Mouse (Mus musculus): ENCODE measurements around the gene Wdr27. TPM values are rescaled to one million over a fixed set of nuclear protein-coding genes. Genes with fewer than 3 reads are reported as not detected.

The Wdr27 gene
- total and polyA plus RNA-seq, 2 experiments from 2014 or later = 0.46 to 4.7 TPM

DNA sequence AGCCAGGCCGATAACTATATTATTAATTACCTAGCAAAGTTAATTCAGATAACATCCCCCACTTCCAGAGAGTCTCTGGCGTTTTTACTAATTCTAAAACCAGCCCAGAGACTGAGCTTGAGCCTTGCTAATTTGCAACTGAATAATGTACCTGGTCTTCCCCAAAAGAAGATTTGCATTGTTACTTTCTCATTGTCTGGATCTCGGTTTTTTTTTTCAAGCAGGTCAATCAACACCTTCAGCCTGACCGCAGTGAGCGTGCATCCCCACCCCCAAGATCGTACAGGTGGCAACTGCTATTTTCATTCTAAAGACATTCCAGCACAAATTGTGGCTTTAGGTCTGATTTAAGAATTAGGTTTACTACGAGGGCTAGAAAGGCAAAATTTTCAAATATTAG, 136.2 kb downstream of the Wdr27 start:
- Histone ChIP-seq H3K36me3 (replicated peaks; ENCODE audit: control insufficient read depth, insufficient read depth, low read length) (no peaks in the 10 kb centered on the region), H3K4me1 (ENCODE audit: control insufficient read depth, insufficient read depth) (no peaks in the 10 kb centered on the region), H3K9ac (replicated peaks; ENCODE audit: low read depth, low read length) (no peak overlapping the region), H3K4me3 (ENCODE audit: low read depth, low read length) (no peak overlapping the region), H3K4me2 (ENCODE audit: low read depth, low read length) (no peak overlapping the region), H3K27me3 (ENCODE audit: control insufficient read depth, insufficient read depth, low read length) (no peaks in the 10 kb centered on the region), H3K27ac (ENCODE audit: low read depth) (no peak overlapping the region), H3K9me3 (replicated peaks; ENCODE audit: control insufficient read depth, low read length) (no peaks in the 10 kb centered on the region)
- no peak for TF ChIP-seq CTCF (IDR thresholded peaks at IDR 0.05; ENCODE audit: low read depth)
- TF ChIP-seq EP300 (IDR thresholded peaks at IDR 0.05; ENCODE audit: low read depth) = no peak
- WGBS = 83% methylated on average over 7 of the region's 7 CpGs
- ATAC-seq (ENCODE audit: insufficient read depth, low read depth) (no peak), DNase-seq (ENCODE audit: low spot score) (no peak)

DNA sequence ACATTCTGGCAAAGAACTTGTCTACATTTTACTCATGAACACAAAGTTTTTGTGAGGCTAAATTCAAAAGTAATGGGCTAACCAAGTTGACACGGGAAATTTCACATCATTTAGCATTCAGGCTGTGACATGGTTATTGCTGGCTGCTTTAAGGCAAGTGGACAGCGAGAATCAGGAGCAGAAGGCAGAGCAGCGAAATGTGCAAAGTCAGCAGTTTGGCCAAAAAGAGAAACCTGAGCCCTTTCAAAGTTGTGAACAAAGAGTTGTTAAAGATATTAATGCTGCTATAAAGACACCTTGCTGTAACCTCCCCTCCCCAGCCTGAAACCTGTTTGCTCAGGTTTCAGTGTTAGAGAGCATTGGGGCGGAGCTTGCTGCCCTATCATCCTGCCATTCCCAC, 143.7 kb downstream of the Wdr27 start:
- DNase-seq (ENCODE audit: low spot score) = no peak
- no peak for TF ChIP-seq EP300 (IDR thresholded peaks at IDR 0.05; ENCODE audit: low read depth)
- TF ChIP-seq CTCF (IDR thresholded peaks at IDR 0.05; ENCODE audit: low read depth) = no peak
- 75% methylated on average over 4 of the region's 4 CpGs for WGBS
- H3K4me1 ChIP-seq (ENCODE audit: control insufficient read depth, insufficient read depth) = no peaks in the 10 kb centered on the region
- H3K9me3 ChIP-seq (replicated peaks; ENCODE audit: control insufficient read depth, low read length) = no peaks in the 10 kb centered on the region
- no peaks in the 10 kb centered on the region for H3K27me3 ChIP-seq (ENCODE audit: control insufficient read depth, insufficient read depth, low read length)
- no peak for ATAC-seq (ENCODE audit: insufficient read depth, low read depth)
- no peak overlapping the region for H3K27ac ChIP-seq (ENCODE audit: low read depth)
- no peak overlapping the region for H3K9ac ChIP-seq (replicated peaks; ENCODE audit: low read depth, low read length)
- H3K4me2 ChIP-seq (ENCODE audit: low read depth, low read length) = no peak overlapping the region
- H3K36me3 ChIP-seq (replicated peaks; ENCODE audit: control insufficient read depth, insufficient read depth, low read length) = no peaks in the 10 kb centered on the region
- no peak overlapping the region for H3K4me3 ChIP-seq (ENCODE audit: low read depth, low read length)

DNA sequence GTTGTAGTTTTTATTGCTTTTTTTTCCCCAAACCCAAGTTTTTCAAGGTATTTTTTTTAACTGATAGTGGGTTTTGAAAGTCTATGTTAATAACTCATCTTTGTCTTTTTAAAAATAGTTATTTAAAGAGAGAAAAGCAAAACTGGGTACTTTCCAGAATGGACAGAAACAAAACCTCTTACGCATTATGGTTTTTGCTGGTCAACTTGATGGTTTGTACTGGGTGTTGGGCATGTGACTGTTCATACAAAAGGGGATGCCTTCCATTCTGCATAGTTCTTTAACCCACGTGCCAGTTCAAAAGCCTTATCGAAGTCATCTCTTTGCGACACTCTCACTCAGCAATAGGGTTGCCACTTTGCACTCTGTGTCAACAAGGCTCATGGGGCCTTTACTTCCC, 147.9 kb downstream of the Wdr27 start:
- H3K4me2 ChIP-seq (ENCODE audit: low read depth, low read length) = no peak overlapping the region
- no peak overlapping the region for H3K27ac ChIP-seq (ENCODE audit: low read depth)
- no peaks in the 10 kb centered on the region for H3K36me3 ChIP-seq (replicated peaks; ENCODE audit: control insufficient read depth, insufficient read depth, low read length)
- no peak overlapping the region for H3K4me3 ChIP-seq (ENCODE audit: low read depth, low read length)
- no peaks in the 10 kb centered on the region for H3K27me3 ChIP-seq (ENCODE audit: control insufficient read depth, insufficient read depth, low read length)
- H3K9ac ChIP-seq (replicated peaks; ENCODE audit: low read depth, low read length) = no peak overlapping the region
- H3K9me3 ChIP-seq (replicated peaks; ENCODE audit: control insufficient read depth, low read length) = peaks cover 9% of the 10 kb centered on the region; the same call in 1 of the 2 replicates
- DNase-seq (ENCODE audit: low spot score) (no peak), ATAC-seq (ENCODE audit: insufficient read depth, low read depth) (no peak)
- WGBS = 90% methylated on average over 4 of the region's 4 CpGs
- H3K4me1 ChIP-seq (ENCODE audit: control insufficient read depth, insufficient read depth) = no peaks in the 10 kb centered on the region
- TF ChIP-seq CTCF (IDR thresholded peaks at IDR 0.05; ENCODE audit: low read depth) (no peak), EP300 (IDR thresholded peaks at IDR 0.05; ENCODE audit: low read depth) (no peak)

DNA sequence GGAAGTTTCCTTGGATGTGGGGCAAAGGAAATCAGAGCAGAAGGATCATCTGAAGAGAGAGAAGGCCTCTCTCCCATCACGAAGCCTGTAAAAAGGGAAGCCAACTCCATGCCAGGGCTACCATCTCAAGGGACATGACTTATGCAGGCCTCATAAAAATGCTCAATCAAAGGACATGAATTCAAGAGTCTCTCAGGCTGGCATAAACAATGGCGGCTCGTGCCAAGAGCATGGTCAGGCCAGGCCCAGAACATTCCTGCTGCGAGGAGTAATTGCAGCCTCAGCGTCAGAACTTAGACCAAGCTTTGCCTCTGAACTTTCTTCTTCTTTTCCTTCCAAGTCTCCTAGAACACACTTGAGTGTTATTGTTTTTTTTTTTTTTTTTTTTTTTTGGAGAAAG, 163.6 kb downstream of the Wdr27 start:
- H3K4me3 ChIP-seq (ENCODE audit: low read depth, low read length) = no peak overlapping the region
- no peak for DNase-seq (ENCODE audit: low spot score)
- no peak for TF ChIP-seq CTCF (IDR thresholded peaks at IDR 0.05; ENCODE audit: low read depth)
- no peak for TF ChIP-seq EP300 (IDR thresholded peaks at IDR 0.05; ENCODE audit: low read depth)

DNA sequence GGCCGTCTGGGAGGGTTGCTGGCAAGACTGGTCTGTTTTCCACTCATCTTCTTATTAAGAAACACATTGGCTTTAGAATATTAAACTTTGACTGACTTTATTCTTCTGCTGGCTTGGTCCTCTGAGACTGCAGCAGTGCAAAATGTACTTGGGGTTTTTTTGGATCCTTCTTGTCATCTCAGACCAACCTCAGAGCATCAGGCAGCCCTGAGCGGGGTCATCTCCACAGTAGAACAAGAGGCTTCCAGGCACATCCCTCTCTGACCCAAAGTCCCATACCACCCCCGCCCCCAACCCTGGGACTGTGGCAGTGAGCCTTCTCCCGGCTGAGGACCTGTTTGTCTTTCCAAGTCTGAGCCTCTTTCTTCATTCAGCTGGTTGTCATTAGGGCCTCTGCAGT, 171.6 kb downstream of the Wdr27 start:
- Histone ChIP-seq H3K36me3 (replicated peaks; ENCODE audit: control insufficient read depth, insufficient read depth, low read length) (no peaks in the 10 kb centered on the region), H3K27ac (ENCODE audit: low read depth) (no peak overlapping the region), H3K9me3 (replicated peaks; ENCODE audit: control insufficient read depth, low read length) (no peaks in the 10 kb centered on the region), H3K4me2 (ENCODE audit: low read depth, low read length) (no peak overlapping the region), H3K4me1 (ENCODE audit: control insufficient read depth, insufficient read depth) (no peaks in the 10 kb centered on the region), H3K9ac (replicated peaks; ENCODE audit: low read depth, low read length) (no peak overlapping the region), H3K4me3 (ENCODE audit: low read depth, low read length) (no peak overlapping the region), H3K27me3 (ENCODE audit: control insufficient read depth, insufficient read depth, low read length) (no peaks in the 10 kb centered on the region)
- ATAC-seq (ENCODE audit: insufficient read depth, low read depth) (no peak), DNase-seq (ENCODE audit: low spot score) (no peak)
- WGBS = 53% methylated on average over 4 of the region's 4 CpGs
- TF ChIP-seq EP300 (IDR thresholded peaks at IDR 0.05; ENCODE audit: low read depth) (no peak), CTCF (IDR thresholded peaks at IDR 0.05; ENCODE audit: low read depth) (no peak)

More for the DNA sequence above, 163.6 kb downstream of the Wdr27 start:
- Histone ChIP-seq H3K4me2 (ENCODE audit: low read depth, low read length) (no peak overlapping the region), H3K9me3 (replicated peaks; ENCODE audit: control insufficient read depth, low read length) (no peaks in the 10 kb centered on the region), H3K36me3 (replicated peaks; ENCODE audit: control insufficient read depth, insufficient read depth, low read length) (no peaks in the 10 kb centered on the region), H3K4me1 (ENCODE audit: control insufficient read depth, insufficient read depth) (no peaks in the 10 kb centered on the region), H3K27ac (ENCODE audit: low read depth) (no peak overlapping the region), H3K9ac (replicated peaks; ENCODE audit: low read depth, low read length) (no peak overlapping the region), H3K27me3 (ENCODE audit: control insufficient read depth, insufficient read depth, low read length) (no peaks in the 10 kb centered on the region)
- WGBS = 85% methylated on average over 5 of the region's 5 CpGs
- ATAC-seq (ENCODE audit: insufficient read depth, low read depth) = no peak

DNA sequence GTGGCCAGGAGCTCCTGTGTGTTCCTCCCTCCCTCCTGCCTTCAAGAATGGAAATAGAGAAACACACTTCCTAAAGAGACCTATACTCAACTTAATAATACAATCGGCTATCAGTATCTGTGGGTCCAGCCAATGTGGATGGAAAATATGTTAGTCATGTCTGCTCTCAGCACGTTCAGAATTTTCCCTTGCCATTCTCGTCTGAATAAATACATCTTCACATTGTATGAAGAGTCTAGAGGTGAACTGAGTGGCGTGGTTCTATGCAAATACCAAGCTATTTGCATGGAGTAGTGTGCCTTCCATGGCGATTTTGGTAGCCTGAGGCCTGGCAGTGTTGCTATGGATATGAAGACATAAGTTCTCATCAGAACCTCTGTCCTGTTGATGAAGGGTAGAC, 172.6 kb downstream of the Wdr27 start:
- H3K27ac ChIP-seq (ENCODE audit: low read depth) = no peak overlapping the region
- 65% methylated on average over 5 of the region's 5 CpGs for WGBS
- ATAC-seq (ENCODE audit: insufficient read depth, low read depth) (no peak), DNase-seq (ENCODE audit: low spot score) (no peak)
- H3K27me3 ChIP-seq (ENCODE audit: control insufficient read depth, insufficient read depth, low read length) = no peaks in the 10 kb centered on the region
- H3K4me2 ChIP-seq (ENCODE audit: low read depth, low read length) = no peak overlapping the region
- no peak for TF ChIP-seq EP300 (IDR thresholded peaks at IDR 0.05; ENCODE audit: low read depth)
- TF ChIP-seq CTCF (IDR thresholded peaks at IDR 0.05; ENCODE audit: low read depth) = no peak
- no peak overlapping the region for H3K9ac ChIP-seq (replicated peaks; ENCODE audit: low read depth, low read length)
- no peaks in the 10 kb centered on the region for H3K4me1 ChIP-seq (ENCODE audit: control insufficient read depth, insufficient read depth)
- H3K36me3 ChIP-seq (replicated peaks; ENCODE audit: control insufficient read depth, insufficient read depth, low read length) = no peaks in the 10 kb centered on the region
- no peak overlapping the region for H3K4me3 ChIP-seq (ENCODE audit: low read depth, low read length)
- H3K9me3 ChIP-seq (replicated peaks; ENCODE audit: control insufficient read depth, low read length) = no peaks in the 10 kb centered on the region

Other genes starting within 250 kb of the Wdr27 start
- 39.5 and 49.7 TPM in 2 replicates for gene Thbs2, start 248.9 kb downstream of the Wdr27 start, total RNA-seq (2014; rRNA removed; ENCODE audit: low replicate concordance)
- gene Thbs2, start 248.9 kb downstream of the Wdr27 start, polyA plus RNA-seq (2015; fragmentation: Nextera tagmentation; extraction: Ambion mirVana) = 17.8 and 17.9 TPM in 2 replicates
- gene 1600012H06Rik, start within 50 bp of the Wdr27 start, total RNA-seq (2014; rRNA removed; ENCODE audit: low replicate concordance) = 15.7 and 20.1 TPM in 2 replicates
- 23.4 and 24.3 TPM in 2 replicates for gene 1600012H06Rik, start within 50 bp of the Wdr27 start, polyA plus RNA-seq (2015; fragmentation: Nextera tagmentation; extraction: Ambion mirVana)
- gene Phf10, start 18.1 kb upstream of the Wdr27 start, total RNA-seq (2014; rRNA removed; ENCODE audit: low replicate concordance) = 33.9 and 41.0 TPM in 2 replicates
- gene Phf10, start 18.1 kb upstream of the Wdr27 start, polyA plus RNA-seq (2015; fragmentation: Nextera tagmentation; extraction: Ambion mirVana) = 17.2 and 18.2 TPM in 2 replicates
- 1.5 and 13.4 TPM in 2 replicates for gene 9030025P20Rik, start 35.3 kb upstream of the Wdr27 start, total RNA-seq (2014; rRNA removed; ENCODE audit: low replicate concordance)
- gene 9030025P20Rik, start 35.3 kb upstream of the Wdr27 start, polyA plus RNA-seq (2015; fragmentation: Nextera tagmentation; extraction: Ambion mirVana) = 5.9 and 7.3 TPM in 2 replicates
- not detected in 2 replicates for gene Gm3417, start 35.6 kb upstream of the Wdr27 start, total RNA-seq (2014; rRNA removed; ENCODE audit: low replicate concordance)
- 1.2 TPM in 1 of 2 replicates, not detected in the other for gene Gm3417, start 35.6 kb upstream of the Wdr27 start, polyA plus RNA-seq (2015; fragmentation: Nextera tagmentation; extraction: Ambion mirVana)
- gene Gm3435, start 67.0 kb upstream of the Wdr27 start, total RNA-seq (2014; rRNA removed; ENCODE audit: low replicate concordance) = 5.4 TPM in 1 of 2 replicates, not detected in the other
- 5.8 and 6.2 TPM in 2 replicates for gene Gm3435, start 67.0 kb upstream of the Wdr27 start, polyA plus RNA-seq (2015; fragmentation: Nextera tagmentation; extraction: Ambion mirVana)
- 15.3 and 35.6 TPM in 2 replicates for gene Ermard, start 98.0 kb upstream of the Wdr27 start, total RNA-seq (2014; rRNA removed; ENCODE audit: low replicate concordance)
- 39.5 and 41.8 TPM in 2 replicates for gene Ermard, start 98.0 kb upstream of the Wdr27 start, polyA plus RNA-seq (2015; fragmentation: Nextera tagmentation; extraction: Ambion mirVana)
- gene Tcte3, start 98.3 kb upstream of the Wdr27 start, total RNA-seq (2014; rRNA removed; ENCODE audit: low replicate concordance) = not detected in 2 replicates
- not detected in 2 replicates for gene Tcte3, start 98.3 kb upstream of the Wdr27 start, polyA plus RNA-seq (2015; fragmentation: Nextera tagmentation; extraction: Ambion mirVana)
- 0.04 and 1.8 TPM in 2 replicates for gene Gm3448, start 98.4 kb upstream of the Wdr27 start, total RNA-seq (2014; rRNA removed; ENCODE audit: low replicate concordance)
- gene Gm3448, start 98.4 kb upstream of the Wdr27 start, polyA plus RNA-seq (2015; fragmentation: Nextera tagmentation; extraction: Ambion mirVana) = 2.9 and 3.0 TPM in 2 replicates